Mouse (Mus musculus): ENCODE data around the gene Ccdc47. TPM values are rescaled to one million over a fixed set of nuclear protein-coding genes. Genes with fewer than 3 reads are reported as not detected.

The Ccdc47 gene
- polyA plus RNA-seq, 1 experiment from 2014 or later, result 101 TPM

GRCm38 (mm10) chr11:106158081-106158929 is 57.8 kb downstream of the Ccdc47 start:
- Histone ChIP-seq H3K4me1 (ENCODE audit: insufficient read depth, low read length) (peaks cover 22% of the 10 kb centered on the region), H3K36me3 (ENCODE audit: insufficient read depth, low read length) (peaks cover 40% of the 10 kb centered on the region), H3K4me3 (ENCODE audit: low read length) (peak overlapping the region; percentile 80), H3K9me3 (ENCODE audit: low read length) (no peaks in the 10 kb centered on the region), H3K4me2 (replicated peaks; ENCODE audit: low read depth, low read length) (peak overlapping the region; percentile 92), H3K27ac (ENCODE audit: low read length) (peak overlapping the region; percentile 89), H3K27me3 (ENCODE audit: insufficient read depth, low read length) (no peaks in the 10 kb centered on the region), H3K9ac (replicated peaks; ENCODE audit: low read length) (peak overlapping the region; percentile 95)
- no peak for ATAC-seq (ENCODE audit: low FRiP score, low TSS enrichment)
- WGBS, result 50% methylated on average over 14 of the region's 14 CpGs

DNA sequence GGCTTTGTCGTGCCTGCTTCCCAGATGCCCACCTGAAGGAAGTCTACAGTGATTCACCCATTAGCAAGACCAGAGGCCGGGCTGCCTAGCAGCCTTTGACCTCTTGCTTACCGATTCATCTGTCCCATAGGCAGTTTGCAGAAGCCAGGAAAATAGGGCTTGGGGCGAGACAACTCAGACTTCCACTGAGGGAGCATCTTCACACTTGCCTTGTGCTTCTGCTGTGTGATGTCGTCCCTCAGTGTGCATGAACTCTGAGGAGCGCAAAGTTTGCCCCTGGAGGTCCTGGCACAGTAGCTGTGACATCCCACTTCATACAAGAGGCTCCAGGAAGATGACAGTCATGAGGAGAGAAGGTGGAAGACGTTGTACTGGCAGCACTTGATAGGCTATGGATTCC is 59.0 kb downstream of the Ccdc47 start:
- Histone ChIP-seq H3K27me3 (ENCODE audit: insufficient read depth, low read length) (no peaks in the 10 kb centered on the region), H3K4me3 (ENCODE audit: low read length) (no peak overlapping the region), H3K9ac (replicated peaks; ENCODE audit: low read length) (no peak overlapping the region), H3K27ac (ENCODE audit: low read length) (no peak overlapping the region), H3K9me3 (ENCODE audit: low read length) (no peaks in the 10 kb centered on the region), H3K4me2 (replicated peaks; ENCODE audit: low read depth, low read length) (no peak overlapping the region), H3K4me1 (ENCODE audit: insufficient read depth, low read length) (peaks cover 22% of the 10 kb centered on the region), H3K36me3 (ENCODE audit: insufficient read depth, low read length) (peaks cover 40% of the 10 kb centered on the region)
- no peak for ATAC-seq (ENCODE audit: low FRiP score, low TSS enrichment)
- 85% methylated on average over 7 of the region's 7 CpGs for WGBS

- H3K9me3 ChIP-seq (ENCODE audit: low read length), result no peaks in the 10 kb centered on the region
- H3K9ac ChIP-seq (replicated peaks; ENCODE audit: low read length), result no peak overlapping the region
- H3K36me3 ChIP-seq (ENCODE audit: insufficient read depth, low read length), result peaks cover 49% of the 10 kb centered on the region
- peaks cover 20% of the 10 kb centered on the region for H3K4me1 ChIP-seq (ENCODE audit: insufficient read depth, low read length)
- no peaks in the 10 kb centered on the region for H3K27me3 ChIP-seq (ENCODE audit: insufficient read depth, low read length)
- H3K27ac ChIP-seq (ENCODE audit: low read length), result no peak overlapping the region
- 75% methylated on average over 1 of the region's 1 CpGs for WGBS
- no peak overlapping the region for H3K4me3 ChIP-seq (ENCODE audit: low read length)
- no peak overlapping the region for H3K4me2 ChIP-seq (replicated peaks; ENCODE audit: low read depth, low read length)
- ATAC-seq (ENCODE audit: low FRiP score, low TSS enrichment), result no peak
Measured at GRCm38 (mm10) chr11:106156257-106156656, 59.9 kb downstream of the Ccdc47 start.

DNA sequence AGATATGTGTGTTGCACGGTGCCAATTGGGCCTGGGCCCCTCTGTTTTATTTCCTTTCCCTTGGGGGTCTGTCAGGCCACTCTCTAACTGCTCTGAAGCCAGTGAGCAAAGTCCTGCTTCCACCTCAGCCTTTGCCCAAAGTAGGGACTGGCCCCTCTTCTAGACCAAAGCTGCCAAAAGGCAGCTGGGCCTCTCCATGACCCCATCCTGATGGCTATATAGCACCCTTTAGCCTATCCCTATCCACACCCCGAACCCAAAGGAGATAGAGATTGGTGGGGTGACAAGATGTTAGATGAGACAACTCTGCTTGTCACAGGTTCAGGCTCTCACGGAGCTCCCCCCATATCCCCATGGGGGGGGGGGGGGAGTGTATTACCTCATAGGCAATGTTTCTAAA is 60.4 kb downstream of the Ccdc47 start:
- H3K27me3 ChIP-seq (ENCODE audit: insufficient read depth, low read length), result no peaks in the 10 kb centered on the region
- H3K4me1 ChIP-seq (ENCODE audit: insufficient read depth, low read length), result peaks cover 15% of the 10 kb centered on the region
- no peak overlapping the region for H3K27ac ChIP-seq (ENCODE audit: low read length)
- no peak overlapping the region for H3K9ac ChIP-seq (replicated peaks; ENCODE audit: low read length)
- no peaks in the 10 kb centered on the region for H3K9me3 ChIP-seq (ENCODE audit: low read length)
- no peak for ATAC-seq (ENCODE audit: low FRiP score, low TSS enrichment)
- H3K4me2 ChIP-seq (replicated peaks; ENCODE audit: low read depth, low read length), result no peak overlapping the region
- H3K4me3 ChIP-seq (ENCODE audit: low read length), result no peak overlapping the region
- peaks cover 54% of the 10 kb centered on the region for H3K36me3 ChIP-seq (ENCODE audit: insufficient read depth, low read length)
- 53% methylated on average over 3 of the region's 3 CpGs for WGBS

DNA sequence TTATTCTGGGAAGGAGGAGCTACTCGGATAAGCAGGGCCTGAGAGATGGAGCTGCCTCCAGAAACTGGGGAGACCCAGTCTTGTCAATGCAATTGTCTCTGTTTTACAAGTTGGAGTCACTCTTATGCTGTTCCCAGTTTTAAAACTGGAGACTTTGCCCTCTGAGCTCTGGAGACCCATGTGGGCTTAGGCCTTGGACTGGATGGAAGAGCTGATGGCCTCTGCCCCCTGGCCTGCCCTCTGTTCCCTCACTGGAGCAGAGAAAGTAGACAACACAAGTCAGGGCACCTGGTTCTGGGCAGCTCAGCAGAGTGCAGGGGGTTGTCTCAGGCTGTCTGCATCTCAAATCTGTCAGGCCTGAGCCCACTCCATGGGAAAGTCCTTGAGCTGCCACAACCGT is 61.4 kb downstream of the Ccdc47 start:
- 70% methylated on average over 2 of the region's 2 CpGs for WGBS
- Histone ChIP-seq H3K27me3 (ENCODE audit: insufficient read depth, low read length) (no peaks in the 10 kb centered on the region), H3K4me3 (ENCODE audit: low read length) (no peak overlapping the region), H3K9ac (replicated peaks; ENCODE audit: low read length) (no peak overlapping the region), H3K36me3 (ENCODE audit: insufficient read depth, low read length) (peaks cover 64% of the 10 kb centered on the region), H3K27ac (ENCODE audit: low read length) (no peak overlapping the region), H3K9me3 (ENCODE audit: low read length) (no peaks in the 10 kb centered on the region), H3K4me1 (ENCODE audit: insufficient read depth, low read length) (peaks cover 12% of the 10 kb centered on the region), H3K4me2 (replicated peaks; ENCODE audit: low read depth, low read length) (no peak overlapping the region)
- ATAC-seq (ENCODE audit: low FRiP score, low TSS enrichment), result no peak

DNA sequence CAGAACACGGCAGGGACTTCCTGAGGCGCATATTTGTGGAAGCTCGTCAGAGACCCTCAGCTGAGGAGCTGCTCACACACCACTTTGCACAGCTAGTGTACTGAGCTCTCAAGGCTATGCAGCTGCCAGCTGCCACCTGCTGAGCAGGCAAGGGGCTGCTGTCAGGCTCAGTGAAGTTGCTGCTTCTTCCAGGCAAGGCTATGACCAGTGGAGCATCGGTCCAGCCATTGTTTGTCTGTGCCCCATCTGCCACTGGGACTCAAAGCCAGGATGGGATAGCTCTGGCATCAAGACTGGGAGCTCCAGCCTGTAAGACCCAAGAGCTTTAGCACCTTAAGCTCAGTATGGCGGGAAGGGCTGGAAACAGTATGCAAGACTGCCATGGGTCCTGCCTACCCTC is 62.1 kb downstream of the Ccdc47 start:
- no peak overlapping the region for H3K27ac ChIP-seq (ENCODE audit: low read length)

GRCm38 (mm10) chr11:106152132-106152531 is 64.0 kb downstream of the Ccdc47 start:
- Histone ChIP-seq H3K36me3 (ENCODE audit: insufficient read depth, low read length) (peaks cover 71% of the 10 kb centered on the region), H3K9ac (replicated peaks; ENCODE audit: low read length) (no peak overlapping the region), H3K27me3 (ENCODE audit: insufficient read depth, low read length) (no peaks in the 10 kb centered on the region), H3K4me2 (replicated peaks; ENCODE audit: low read depth, low read length) (no peak overlapping the region), H3K27ac (ENCODE audit: low read length) (no peak overlapping the region), H3K9me3 (ENCODE audit: low read length) (no peaks in the 10 kb centered on the region), H3K4me1 (ENCODE audit: insufficient read depth, low read length) (no peaks in the 10 kb centered on the region), H3K4me3 (ENCODE audit: low read length) (no peak overlapping the region)
- ATAC-seq (ENCODE audit: low FRiP score, low TSS enrichment), result no peak
- WGBS, result 84% methylated on average over 8 of the region's 8 CpGs

More for the DNA sequence above, 62.1 kb downstream of the Ccdc47 start:
- Histone ChIP-seq H3K36me3 (ENCODE audit: insufficient read depth, low read length) (peaks cover 70% of the 10 kb centered on the region), H3K9ac (replicated peaks; ENCODE audit: low read length) (no peak overlapping the region), H3K4me1 (ENCODE audit: insufficient read depth, low read length) (peaks cover 11% of the 10 kb centered on the region), H3K27me3 (ENCODE audit: insufficient read depth, low read length) (no peaks in the 10 kb centered on the region), H3K9me3 (ENCODE audit: low read length) (no peaks in the 10 kb centered on the region), H3K4me2 (replicated peaks; ENCODE audit: low read depth, low read length) (no peak overlapping the region), H3K4me3 (ENCODE audit: low read length) (no peak overlapping the region)
- WGBS, result 81% methylated on average over 5 of the region's 5 CpGs
- no peak for ATAC-seq (ENCODE audit: low FRiP score, low TSS enrichment)

DNA sequence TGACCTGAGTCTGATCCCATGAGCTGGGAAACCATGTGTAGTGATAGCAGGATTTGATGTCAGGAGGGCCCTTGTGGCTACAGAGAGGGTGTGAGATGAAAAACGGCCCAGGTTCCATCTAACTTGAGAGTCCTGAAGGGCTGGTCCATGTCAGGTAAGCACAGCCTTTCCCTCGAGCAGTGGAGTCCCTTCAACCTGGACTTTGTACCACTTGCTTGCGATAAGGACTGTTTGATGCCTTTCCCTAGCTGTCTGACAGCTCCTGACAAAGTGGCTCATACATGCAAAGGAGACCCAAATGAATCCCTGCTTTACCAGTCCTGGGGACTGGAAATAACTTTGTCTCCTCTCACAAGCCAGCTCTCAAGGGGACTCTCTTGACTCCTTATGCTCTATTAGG is 64.9 kb downstream of the Ccdc47 start:
- no peaks in the 10 kb centered on the region for H3K4me1 ChIP-seq (ENCODE audit: insufficient read depth, low read length)
- H3K4me2 ChIP-seq (replicated peaks; ENCODE audit: low read depth, low read length), result no peak overlapping the region
- H3K27ac ChIP-seq (ENCODE audit: low read length), result no peak overlapping the region
- H3K36me3 ChIP-seq (ENCODE audit: insufficient read depth, low read length), result peaks cover 62% of the 10 kb centered on the region
- WGBS, result 87% methylated on average over 3 of the region's 3 CpGs
- ATAC-seq (ENCODE audit: low FRiP score, low TSS enrichment), result no peak
- H3K9ac ChIP-seq (replicated peaks; ENCODE audit: low read length), result no peak overlapping the region
- no peaks in the 10 kb centered on the region for H3K9me3 ChIP-seq (ENCODE audit: low read length)
- no peak overlapping the region for H3K4me3 ChIP-seq (ENCODE audit: low read length)
- no peaks in the 10 kb centered on the region for H3K27me3 ChIP-seq (ENCODE audit: insufficient read depth, low read length)
